Mouse (Mus musculus) urinary bladder, adult 18-20 months (tissue): Measurements from ENCODE around the gene Gm21761.
"Not testable (repeated sequence)": the region's sequence is repeated elsewhere in the genome, so short reads cannot be mapped to it uniquely, and the experiment has no call there.

Experiments used
- DNase-seq, 2 experiments: peaks; one replicate each; pipeline ENCODE4 v3.0.0; 2022; ENCODE audit warnings: low spot score in 2 of 2, mixed read lengths in 2 of 2

The Gm21761 gene

GRCm38 (mm10) chr13:119929172-119929571 lies at the start of gene Gm21761:
TSS of gene Gm21761 (minus strand) at chr13:119929272.
- DNase-seq: not testable (repeated sequence)

GRCm38 (mm10) chr13:119969163-119969562 lies 40.1 kb upstream of the Gm21761 start:
- not testable (repeated sequence) for DNase-seq

- not testable (repeated sequence) for DNase-seq
Measured at GRCm38 (mm10) chr13:119968193-119968592, 39.1 kb upstream of the Gm21761 start.

- DNase-seq: peak; percentile 2 to 23
Measured at GRCm38 (mm10) chr13:119965968-119966367, 36.9 kb upstream of the Gm21761 start.

GRCm38 (mm10) chr13:119965302-119965952 lies 36.4 kb upstream of the Gm21761 start:
- not testable (repeated sequence) for DNase-seq

- DNase-seq: not testable (repeated sequence)
Measured at GRCm38 (mm10) chr13:119962856-119963255, 33.8 kb upstream of the Gm21761 start.

- not testable (repeated sequence) for DNase-seq
Measured at GRCm38 (mm10) chr13:119955567-119955966, 26.5 kb upstream of the Gm21761 start.

- DNase-seq: not testable (repeated sequence)
Measured at GRCm38 (mm10) chr13:119955089-119955488, 26.0 kb upstream of the Gm21761 start.

GRCm38 (mm10) chr13:119950706-119951105 lies 21.6 kb upstream of the Gm21761 start, which contains the start of gene B020031M17Rik:
TSS of gene B020031M17Rik (minus strand) at chr13:119950806.
- not testable (repeated sequence) for DNase-seq

- not testable (repeated sequence) for DNase-seq
Measured at GRCm38 (mm10) chr13:119924597-119925340, 4.3 kb downstream of the Gm21761 start.

- not testable (repeated sequence) for DNase-seq
Measured at GRCm38 (mm10) chr13:119916966-119917722, 11.9 kb downstream of the Gm21761 start.

- DNase-seq: not testable (repeated sequence)
Measured at GRCm38 (mm10) chr13:119916449-119916848, 12.6 kb downstream of the Gm21761 start.

GRCm38 (mm10) chr13:119898549-119898948 lies 30.5 kb downstream of the Gm21761 start:
- not testable (repeated sequence) for DNase-seq

- not testable (repeated sequence) for DNase-seq
Measured at GRCm38 (mm10) chr13:119894685-119895084, 34.4 kb downstream of the Gm21761 start, which contains the start of gene Tcstv1. TSS of gene Tcstv1 (minus strand) at chr13:119894785.

GRCm38 (mm10) chr13:119886896-119887295 lies 42.2 kb downstream of the Gm21761 start:
- not testable (repeated sequence) for DNase-seq

GRCm38 (mm10) chr13:119864395-119864999 lies 64.6 kb downstream of the Gm21761 start:
- not testable (repeated sequence) for DNase-seq

GRCm38 (mm10) chr13:119862399-119862798 lies 66.7 kb downstream of the Gm21761 start:
- DNase-seq: not testable (repeated sequence)
